Mouse (Mus musculus): ENCODE measurements around the gene Nav2. TPM values are rescaled to one million over a fixed set of nuclear protein-coding genes. Genes with fewer than 3 reads are reported as not detected.

Gene Nav2
- polyA plus RNA-seq, 1 experiment from 2014 or later, result 22.5 TPM

DNA sequence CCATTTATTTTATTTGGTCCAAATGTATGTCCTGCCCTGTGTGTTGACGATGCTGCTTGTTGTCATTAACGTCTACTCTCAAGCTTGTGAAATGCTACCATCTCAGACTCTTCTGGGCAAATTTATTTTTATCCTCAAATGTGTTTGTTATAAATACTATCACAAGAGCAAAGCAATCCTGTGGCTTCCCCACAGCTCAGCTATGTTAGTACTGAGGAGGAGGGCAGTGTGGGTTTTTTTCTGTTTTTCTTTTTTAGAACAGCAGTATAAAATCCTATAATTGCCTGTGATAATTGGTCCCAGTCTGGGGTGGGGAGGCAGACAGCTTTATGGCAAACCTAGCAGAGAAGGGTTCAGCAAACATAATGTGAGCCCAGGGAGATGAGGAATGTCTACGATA is 465.1 kb downstream of the Nav2 start:
- DNase-seq, result no peak

DNA sequence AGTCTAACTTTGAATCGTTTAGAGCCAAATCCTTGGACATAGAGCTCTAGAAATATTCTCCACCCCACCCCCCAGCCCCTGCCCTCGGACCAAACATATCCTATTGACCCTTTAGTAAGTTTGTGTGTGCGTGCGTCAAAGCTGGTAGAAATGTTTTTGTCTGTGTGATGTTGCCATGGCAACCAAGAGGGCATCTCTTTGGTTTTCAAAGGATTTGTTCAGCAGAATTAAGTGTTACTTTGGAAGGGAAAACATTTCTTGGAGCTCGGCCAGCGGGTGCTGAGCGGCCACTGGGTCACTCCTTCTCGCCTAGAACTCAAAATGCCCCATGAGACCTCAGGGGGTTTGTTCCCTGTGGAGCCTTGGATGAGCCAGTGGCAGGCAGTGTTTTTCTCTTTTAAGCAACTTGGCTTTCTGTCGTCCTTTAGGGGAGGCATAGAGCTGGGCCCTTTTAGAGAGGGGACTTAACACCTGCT is 467.0 kb downstream of the Nav2 start:
- H3K27me3 ChIP-seq (ENCODE audit: control insufficient read depth, insufficient read depth, low read length), result no peaks in the 10 kb centered on the region
- H3K27ac ChIP-seq (replicated peaks; ENCODE audit: low read depth, low read length), result peak overlapping the region; percentile 55; the same call in 1 of the 2 replicates
- no peaks in the 10 kb centered on the region for H3K9me3 ChIP-seq (ENCODE audit: control insufficient read depth, low read length)
- DNase-seq, result peak; percentile 84
- H3K4me3 ChIP-seq (replicated peaks; ENCODE audit: low read depth, low read length), result no peak overlapping the region
- WGBS, result 1% methylated on average over 9 of the region's 9 CpGs
- peaks cover 11% of the 10 kb centered on the region; the same call in 1 of the 2 replicates for H3K4me1 ChIP-seq (ENCODE audit: control insufficient read depth, insufficient read depth, low read length)
- H3K36me3 ChIP-seq (ENCODE audit: control insufficient read depth, insufficient read depth, low read length), result no peaks in the 10 kb centered on the region
- no peak overlapping the region for H3K4me2 ChIP-seq (ENCODE audit: low read length)
- ATAC-seq (ENCODE audit: low FRiP score, low TSS enrichment), result peak; percentile 44
- no peak overlapping the region for H3K9ac ChIP-seq (replicated peaks; ENCODE audit: low read length)

More for the DNA sequence above, 465.1 kb downstream of the Nav2 start:
- H3K9me3 ChIP-seq (ENCODE audit: control insufficient read depth, low read length), result no peaks in the 10 kb centered on the region
- H3K27ac ChIP-seq (replicated peaks; ENCODE audit: low read depth, low read length), result no peak overlapping the region
- no peaks in the 10 kb centered on the region for H3K36me3 ChIP-seq (ENCODE audit: control insufficient read depth, insufficient read depth, low read length)
- H3K9ac ChIP-seq (replicated peaks; ENCODE audit: low read length), result no peak overlapping the region
- no peak for ATAC-seq (ENCODE audit: low FRiP score, low TSS enrichment)
- H3K4me2 ChIP-seq (ENCODE audit: low read length), result no peak overlapping the region
- H3K27me3 ChIP-seq (ENCODE audit: control insufficient read depth, insufficient read depth, low read length), result no peaks in the 10 kb centered on the region
- 83% methylated on average over 3 of the region's 3 CpGs for WGBS
- no peak overlapping the region for H3K4me3 ChIP-seq (replicated peaks; ENCODE audit: low read depth, low read length)
- H3K4me1 ChIP-seq (ENCODE audit: control insufficient read depth, insufficient read depth, low read length), result peaks cover 11% of the 10 kb centered on the region; the same call in 1 of the 2 replicates

DNA sequence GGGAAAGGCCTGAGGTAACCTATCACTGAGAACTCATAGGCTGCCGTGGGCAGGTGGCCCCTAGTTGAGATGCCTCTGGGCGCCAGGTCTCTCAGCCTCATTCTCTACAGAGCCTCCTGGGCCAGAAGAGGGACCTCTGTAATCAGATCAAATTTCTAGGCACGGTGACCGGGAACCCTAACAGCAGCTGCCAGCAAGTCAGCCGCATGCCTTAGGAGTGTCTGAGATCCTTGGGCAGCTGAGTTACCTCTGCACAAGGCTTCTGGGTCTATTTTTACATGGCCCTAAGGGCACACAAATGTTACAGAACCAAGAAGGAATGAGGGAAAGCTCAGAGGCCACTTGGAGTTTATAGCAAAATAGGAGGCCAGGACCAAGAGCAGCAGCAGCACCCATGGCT is 470.1 kb downstream of the Nav2 start:
- Histone ChIP-seq H3K4me1 (ENCODE audit: control insufficient read depth, insufficient read depth, low read length) (peaks cover 11% of the 10 kb centered on the region; the same call in 1 of the 2 replicates), H3K9me3 (ENCODE audit: control insufficient read depth, low read length) (no peaks in the 10 kb centered on the region), H3K27me3 (ENCODE audit: control insufficient read depth, insufficient read depth, low read length) (no peaks in the 10 kb centered on the region), H3K4me2 (ENCODE audit: low read length) (no peak overlapping the region), H3K9ac (replicated peaks; ENCODE audit: low read length) (no peak overlapping the region), H3K4me3 (replicated peaks; ENCODE audit: low read depth, low read length) (no peak overlapping the region), H3K36me3 (ENCODE audit: control insufficient read depth, insufficient read depth, low read length) (no peaks in the 10 kb centered on the region), H3K27ac (replicated peaks; ENCODE audit: low read depth, low read length) (no peak overlapping the region)
- DNase-seq (no peak), ATAC-seq (ENCODE audit: low FRiP score, low TSS enrichment) (no peak)
- 83% methylated on average over 5 of the region's 5 CpGs for WGBS

DNA sequence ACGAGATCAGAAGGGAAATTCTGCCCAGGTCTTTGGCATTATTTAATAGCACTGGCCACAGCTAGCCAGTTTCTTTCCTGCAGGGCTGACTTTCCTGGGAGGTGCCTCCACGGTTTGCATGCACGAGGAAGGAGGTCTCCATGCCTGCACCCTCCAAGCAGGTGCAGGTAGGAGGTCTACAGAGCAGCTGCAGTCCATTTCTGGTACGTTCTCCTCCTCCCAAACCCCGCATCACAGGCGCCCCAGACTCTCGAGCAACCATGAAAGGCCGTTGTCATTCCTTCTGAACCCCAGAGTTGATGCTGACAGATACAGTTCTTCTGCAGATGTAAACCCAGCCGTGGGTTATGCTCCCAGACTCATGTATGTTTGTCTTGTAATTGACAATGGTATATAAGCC is 472.4 kb downstream of the Nav2 start:
- WGBS, result 86% methylated on average over 9 of the region's 9 CpGs

DNA sequence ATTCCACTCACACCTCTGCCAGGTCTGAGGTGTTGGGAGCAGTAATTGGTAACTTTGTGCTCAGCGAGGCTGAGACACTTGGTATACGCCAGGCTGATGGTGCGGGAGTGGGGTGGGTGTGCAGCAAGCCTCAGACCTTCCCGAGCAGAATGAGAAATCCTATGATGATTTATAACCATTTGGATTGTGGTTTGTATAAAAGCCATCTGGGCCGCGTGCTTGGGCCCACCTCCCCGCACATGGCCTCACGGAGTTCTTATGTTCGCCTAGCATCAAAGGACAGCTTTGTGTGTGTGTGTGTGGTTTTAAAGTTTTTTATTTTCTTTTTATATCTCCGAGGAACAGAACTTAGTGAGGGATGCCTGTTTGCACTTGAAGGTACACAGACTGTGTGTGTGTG is 474.4 kb downstream of the Nav2 start:
- no peak for ATAC-seq (ENCODE audit: low FRiP score, low TSS enrichment)
- no peak overlapping the region for H3K4me3 ChIP-seq (replicated peaks; ENCODE audit: low read depth, low read length)
- H3K9me3 ChIP-seq (ENCODE audit: control insufficient read depth, low read length), result no peaks in the 10 kb centered on the region
- no peak overlapping the region for H3K9ac ChIP-seq (replicated peaks; ENCODE audit: low read length)
- no peak overlapping the region for H3K4me2 ChIP-seq (ENCODE audit: low read length)
- H3K36me3 ChIP-seq (ENCODE audit: control insufficient read depth, insufficient read depth, low read length), result no peaks in the 10 kb centered on the region
- no peak overlapping the region for H3K27ac ChIP-seq (replicated peaks; ENCODE audit: low read depth, low read length)
- no peaks in the 10 kb centered on the region for H3K27me3 ChIP-seq (ENCODE audit: control insufficient read depth, insufficient read depth, low read length)
- DNase-seq, result no peak
- H3K4me1 ChIP-seq (ENCODE audit: control insufficient read depth, insufficient read depth, low read length), result peaks cover 5% of the 10 kb centered on the region; the same call in 1 of the 2 replicates
- 82% methylated on average over 10 of the region's 10 CpGs for WGBS

More for the DNA sequence above, 472.4 kb downstream of the Nav2 start:
- ATAC-seq (ENCODE audit: low FRiP score, low TSS enrichment) (no peak), DNase-seq (no peak)
- Histone ChIP-seq H3K4me2 (ENCODE audit: low read length) (no peak overlapping the region), H3K36me3 (ENCODE audit: control insufficient read depth, insufficient read depth, low read length) (no peaks in the 10 kb centered on the region), H3K4me1 (ENCODE audit: control insufficient read depth, insufficient read depth, low read length) (no peaks in the 10 kb centered on the region; the same call in 1 of the 2 replicates), H3K27ac (replicated peaks; ENCODE audit: low read depth, low read length) (no peak overlapping the region), H3K27me3 (ENCODE audit: control insufficient read depth, insufficient read depth, low read length) (no peaks in the 10 kb centered on the region), H3K4me3 (replicated peaks; ENCODE audit: low read depth, low read length) (no peak overlapping the region), H3K9me3 (ENCODE audit: control insufficient read depth, low read length) (no peaks in the 10 kb centered on the region), H3K9ac (replicated peaks; ENCODE audit: low read length) (no peak overlapping the region)

DNA sequence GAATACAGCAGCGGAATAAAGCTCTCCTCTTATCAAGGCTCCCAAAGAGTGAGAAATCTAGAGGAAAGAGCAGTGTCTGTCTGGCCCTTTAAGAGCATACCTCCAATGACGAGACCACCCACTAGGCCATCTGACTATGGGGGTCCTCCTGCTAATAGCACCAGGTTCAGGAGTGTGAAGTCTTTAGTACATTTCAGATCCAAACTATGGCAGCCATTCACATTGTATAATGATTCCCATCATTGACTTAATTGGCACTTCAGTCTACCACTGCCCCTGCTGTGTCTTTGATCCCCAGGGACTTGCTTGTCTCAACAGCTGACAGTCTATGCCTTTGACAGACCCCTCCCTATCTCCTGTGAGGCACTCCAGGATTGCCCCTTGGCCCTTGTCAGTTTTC is 479.6 kb downstream of the Nav2 start:
- ATAC-seq (ENCODE audit: low FRiP score, low TSS enrichment), result no peak
- 76% methylated on average over 2 of the region's 2 CpGs for WGBS
- no peaks in the 10 kb centered on the region for H3K27me3 ChIP-seq (ENCODE audit: control insufficient read depth, insufficient read depth, low read length)
- no peak overlapping the region for H3K27ac ChIP-seq (replicated peaks; ENCODE audit: low read depth, low read length)
- H3K4me1 ChIP-seq (ENCODE audit: control insufficient read depth, insufficient read depth, low read length), result peaks cover 19% of the 10 kb centered on the region
- H3K9me3 ChIP-seq (ENCODE audit: control insufficient read depth, low read length), result no peaks in the 10 kb centered on the region
- H3K4me3 ChIP-seq (replicated peaks; ENCODE audit: low read depth, low read length), result no peak overlapping the region
- no peaks in the 10 kb centered on the region for H3K36me3 ChIP-seq (ENCODE audit: control insufficient read depth, insufficient read depth, low read length)
- H3K4me2 ChIP-seq (ENCODE audit: low read length), result no peak overlapping the region
- no peak overlapping the region for H3K9ac ChIP-seq (replicated peaks; ENCODE audit: low read length)
- no peak for DNase-seq

DNA sequence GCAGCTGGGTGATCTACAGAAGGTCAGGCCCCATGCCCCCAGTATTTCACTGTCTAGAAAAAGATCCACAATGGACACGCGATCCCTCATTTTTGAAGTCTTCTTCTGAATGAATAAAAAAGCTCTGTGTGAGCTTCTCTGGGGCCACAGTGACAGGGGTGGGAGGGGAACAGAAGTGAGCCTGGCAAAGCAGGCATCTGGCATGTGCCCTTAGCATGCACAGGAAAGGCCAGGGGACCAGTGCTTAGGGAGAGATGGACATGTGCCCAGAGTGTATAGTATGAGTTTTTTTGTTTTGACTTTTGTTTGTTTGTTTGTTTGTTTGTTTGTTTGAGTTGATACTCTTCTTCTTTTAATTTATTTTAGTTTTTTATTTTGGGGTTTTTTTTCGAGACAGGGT is 481.8 kb downstream of the Nav2 start:
- Histone ChIP-seq H3K4me2 (ENCODE audit: low read length) (no peak overlapping the region), H3K4me1 (ENCODE audit: control insufficient read depth, insufficient read depth, low read length) (peaks cover 22% of the 10 kb centered on the region), H3K27ac (replicated peaks; ENCODE audit: low read depth, low read length) (no peak overlapping the region), H3K27me3 (ENCODE audit: control insufficient read depth, insufficient read depth, low read length) (no peaks in the 10 kb centered on the region), H3K36me3 (ENCODE audit: control insufficient read depth, insufficient read depth, low read length) (no peaks in the 10 kb centered on the region), H3K4me3 (replicated peaks; ENCODE audit: low read depth, low read length) (no peak overlapping the region), H3K9ac (replicated peaks; ENCODE audit: low read length) (no peak overlapping the region), H3K9me3 (ENCODE audit: control insufficient read depth, low read length) (no peaks in the 10 kb centered on the region)
- DNase-seq (no peak), ATAC-seq (ENCODE audit: low FRiP score, low TSS enrichment) (no peak)
- WGBS, result 80% methylated on average over 3 of the region's 3 CpGs

DNA sequence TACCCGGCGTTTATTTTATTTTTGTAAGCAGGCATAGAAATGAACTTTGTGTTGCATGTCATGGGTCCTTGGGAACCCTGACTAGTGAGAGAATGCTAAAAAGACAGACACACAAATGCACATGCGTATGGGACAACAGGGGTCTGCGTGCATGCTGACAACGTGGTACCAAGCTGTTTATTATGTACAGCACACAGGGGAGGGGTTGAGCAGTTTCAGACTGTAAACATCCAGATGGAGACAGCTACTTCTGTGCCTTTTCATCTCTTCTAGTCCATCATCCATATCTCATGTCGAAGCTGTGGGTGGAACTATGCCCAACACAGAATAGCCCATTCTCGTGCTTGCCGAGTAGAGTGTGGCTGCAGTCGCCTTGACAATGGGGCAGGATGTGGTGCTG is 482.3 kb downstream of the Nav2 start:
- no peak overlapping the region for H3K4me2 ChIP-seq (ENCODE audit: low read length)
- H3K4me3 ChIP-seq (replicated peaks; ENCODE audit: low read depth, low read length), result no peak overlapping the region
- no peaks in the 10 kb centered on the region for H3K27me3 ChIP-seq (ENCODE audit: control insufficient read depth, insufficient read depth, low read length)
- no peaks in the 10 kb centered on the region for H3K36me3 ChIP-seq (ENCODE audit: control insufficient read depth, insufficient read depth, low read length)
- H3K27ac ChIP-seq (replicated peaks; ENCODE audit: low read depth, low read length), result no peak overlapping the region
- H3K9me3 ChIP-seq (ENCODE audit: control insufficient read depth, low read length), result no peaks in the 10 kb centered on the region
- WGBS, result 67% methylated on average over 9 of the region's 9 CpGs
- H3K4me1 ChIP-seq (ENCODE audit: control insufficient read depth, insufficient read depth, low read length), result peaks cover 22% of the 10 kb centered on the region
- ATAC-seq (ENCODE audit: low FRiP score, low TSS enrichment) (no peak), DNase-seq (no peak)
- H3K9ac ChIP-seq (replicated peaks; ENCODE audit: low read length), result no peak overlapping the region

DNA sequence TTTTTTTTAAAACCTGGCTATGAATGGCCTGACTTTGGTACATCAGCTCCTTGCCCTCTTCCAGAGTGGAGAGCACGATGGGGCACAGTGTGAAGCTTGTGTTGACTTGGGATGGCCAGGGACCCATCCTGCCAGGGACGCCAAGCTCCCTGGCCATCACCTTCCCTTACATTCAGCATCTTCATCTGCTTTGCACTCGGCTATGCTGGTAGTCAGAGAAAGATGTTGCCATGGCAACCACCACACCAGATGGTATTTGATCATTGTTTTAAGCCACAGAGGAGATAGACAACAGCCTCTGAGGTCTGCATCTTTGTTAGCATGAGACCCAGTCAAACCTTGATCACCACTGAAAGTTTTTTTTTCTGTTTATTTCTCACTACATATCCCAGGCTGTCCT is 483.7 kb downstream of the Nav2 start:
- peaks cover 26% of the 10 kb centered on the region for H3K4me1 ChIP-seq (ENCODE audit: control insufficient read depth, insufficient read depth, low read length)
- no peak overlapping the region for H3K9ac ChIP-seq (replicated peaks; ENCODE audit: low read length)
- no peaks in the 10 kb centered on the region for H3K27me3 ChIP-seq (ENCODE audit: control insufficient read depth, insufficient read depth, low read length)
- no peaks in the 10 kb centered on the region for H3K9me3 ChIP-seq (ENCODE audit: control insufficient read depth, low read length)
- DNase-seq (peak; percentile 83), ATAC-seq (ENCODE audit: low FRiP score, low TSS enrichment) (0 out of 2 replicates have a peak, but pooled peaks have one; percentile 32)
- 31% methylated on average over 3 of the region's 3 CpGs for WGBS
- no peak overlapping the region for H3K4me2 ChIP-seq (ENCODE audit: low read length)
- no peak overlapping the region for H3K4me3 ChIP-seq (replicated peaks; ENCODE audit: low read depth, low read length)
- no peaks in the 10 kb centered on the region for H3K36me3 ChIP-seq (ENCODE audit: control insufficient read depth, insufficient read depth, low read length)
- peak overlapping the region; percentile 26; the same call in 1 of the 2 replicates for H3K27ac ChIP-seq (replicated peaks; ENCODE audit: low read depth, low read length)
